Mouse (Mus musculus) neural tube, embryonic 14.5 days (tissue): ENCODE measurements around the gene Pdzd2. TPM values are rescaled to one million over a fixed set of nuclear protein-coding genes. Genes with fewer than 3 reads are reported as not detected.

ENCODE experiments used
- ATAC-seq: fragments of 200-750 bp; cut with Nextera tagmentation; 2 replicates; pipeline ENCODE4 v1.8.0; 2017; ENCODE audit warnings: low read depth, mild to moderate bottlenecking, moderate TSS enrichment, moderate library complexity
- H3K27ac ChIP-seq: fragments of 300-500 bp; sonication (generic); 2 replicates; pipeline ENCODE4 v1.5.1; 2014; ENCODE audit warnings: low read depth, mild to moderate bottlenecking, control low read depth, low read length, moderate library complexity, mixed read lengths
- H3K27me3 ChIP-seq: fragments of 300-500 bp; sonication (generic); 2 replicates; pipeline ENCODE4 v1.6.1; 2014; ENCODE audit warnings: low read length; ENCODE audit not compliant: control insufficient read depth, insufficient read depth
- H3K36me3 ChIP-seq: fragments of 300-500 bp; sonication (generic); 2 replicates; pipeline ENCODE4 v1.6.1; 2014; ENCODE audit warnings: low read length, mixed read lengths; ENCODE audit not compliant: control insufficient read depth, insufficient read depth
- H3K4me1 ChIP-seq: fragments of 300-500 bp; sonication (generic); 2 replicates; pipeline ENCODE4 v1.6.1; 2014; ENCODE audit warnings: low read length; ENCODE audit not compliant: control insufficient read depth, insufficient read depth
- H3K4me2 ChIP-seq: fragments of 300-500 bp; sonication (generic); 2 replicates; pipeline ENCODE4 v1.6.1; 2014; ENCODE audit warnings: mild to moderate bottlenecking, low read depth, low read length, control low read depth
- H3K4me3 ChIP-seq: fragments of 300-500 bp; sonication (generic); 2 replicates; pipeline ENCODE4 v1.5.1; 2014; ENCODE audit warnings: low read depth, low read length, control low read depth, mixed read lengths
- H3K9ac ChIP-seq: fragments of 300-500 bp; sonication (generic); replicated peaks from 2 replicates; pipeline ENCODE4 v1.6.1; 2014; ENCODE audit warnings: low read depth, mild to moderate bottlenecking, control low read depth, low read length, mixed read lengths
- H3K9me3 ChIP-seq: fragments of 300-500 bp; sonication (generic); 2 replicates; pipeline ENCODE4 v1.6.1; 2016; ENCODE audit warnings: low read length; ENCODE audit not compliant: control insufficient read depth
- WGBS: fragments of 180-500 bp; shearing (Covaris S2); extraction: QIAGEN DNeasy Blood & Tissue Kit; methylation state at CpG from one replicate; pipeline ENCODE4 v1.1.7; 2014; 5-methylcytosine and 5-hydroxymethylcytosine counted together
- polyA plus RNA-seq: library from polyadenylated mRNA; unstranded; fragments of >200 nt; fragmentation: Nextera tagmentation; extraction: Ambion mirVana; gene quantifications from 2 replicates; pipeline ENCODE4 v1.2.1, GENCODE M21; 2014

Gene Pdzd2
- polyA plus RNA-seq, 1 experiment from 2014 or later = 16.6 TPM

GRCm38 (mm10) chr15:12362701-12363040, 377.1 kb downstream of the Pdzd2 start:
- 83% methylated on average over 6 of the region's 6 CpGs for WGBS
- no peak for ATAC-seq

DNA sequence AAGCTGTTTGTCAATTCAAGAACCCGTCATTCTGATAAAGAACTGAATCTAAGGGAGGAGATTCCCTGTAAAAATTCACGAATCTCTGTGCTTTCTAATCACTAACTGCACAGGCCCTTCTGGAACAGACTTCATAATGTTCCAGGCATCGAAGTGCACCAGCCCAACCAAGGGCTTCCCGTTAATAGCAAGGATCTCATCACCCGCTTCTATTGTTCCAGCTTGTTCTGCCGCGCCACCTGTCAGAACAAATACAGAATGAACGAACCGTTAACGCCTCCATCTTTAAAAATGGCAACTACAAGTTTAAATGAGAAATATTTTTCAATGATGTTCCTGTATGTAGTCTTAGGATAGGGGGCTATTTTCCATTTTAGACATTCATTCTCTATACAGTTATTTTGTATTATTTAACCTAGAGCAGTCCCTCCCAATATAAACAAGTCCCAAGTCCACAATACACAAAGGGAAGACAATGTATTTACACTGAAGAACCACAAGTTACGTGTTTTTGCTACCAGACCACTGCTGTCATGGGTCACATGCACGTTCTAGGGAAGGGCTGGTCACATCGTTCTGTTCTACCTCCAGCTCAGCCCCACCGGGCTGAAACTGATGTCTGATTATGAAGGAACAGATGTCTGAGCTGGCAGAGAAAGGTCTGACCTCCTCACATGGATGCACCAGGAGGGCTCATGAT, 377.6 kb downstream of the Pdzd2 start:
- Histone ChIP-seq H3K36me3 (no peaks in the 10 kb centered on the region), H3K4me3 (no peak overlapping the region), H3K4me2 (no peak overlapping the region), H3K27me3 (no peaks in the 10 kb centered on the region), H3K4me1 (peaks cover 12% of the 10 kb centered on the region), H3K9me3 (no peaks in the 10 kb centered on the region), H3K9ac (no peak overlapping the region), H3K27ac (no peak overlapping the region)
- WGBS = 90% methylated on average over 14 of the region's 14 CpGs
- ATAC-seq = no peak

More at GRCm38 (mm10) chr15:12362701-12363040, 377.1 kb downstream of the Pdzd2 start:
- no peaks in the 10 kb centered on the region for H3K36me3 ChIP-seq
- peaks cover 15% of the 10 kb centered on the region for H3K4me1 ChIP-seq
- H3K4me2 ChIP-seq = no peak overlapping the region
- no peak overlapping the region for H3K9ac ChIP-seq
- H3K4me3 ChIP-seq = no peak overlapping the region
- no peaks in the 10 kb centered on the region for H3K9me3 ChIP-seq
- no peak overlapping the region for H3K27ac ChIP-seq
- no peaks in the 10 kb centered on the region for H3K27me3 ChIP-seq

DNA sequence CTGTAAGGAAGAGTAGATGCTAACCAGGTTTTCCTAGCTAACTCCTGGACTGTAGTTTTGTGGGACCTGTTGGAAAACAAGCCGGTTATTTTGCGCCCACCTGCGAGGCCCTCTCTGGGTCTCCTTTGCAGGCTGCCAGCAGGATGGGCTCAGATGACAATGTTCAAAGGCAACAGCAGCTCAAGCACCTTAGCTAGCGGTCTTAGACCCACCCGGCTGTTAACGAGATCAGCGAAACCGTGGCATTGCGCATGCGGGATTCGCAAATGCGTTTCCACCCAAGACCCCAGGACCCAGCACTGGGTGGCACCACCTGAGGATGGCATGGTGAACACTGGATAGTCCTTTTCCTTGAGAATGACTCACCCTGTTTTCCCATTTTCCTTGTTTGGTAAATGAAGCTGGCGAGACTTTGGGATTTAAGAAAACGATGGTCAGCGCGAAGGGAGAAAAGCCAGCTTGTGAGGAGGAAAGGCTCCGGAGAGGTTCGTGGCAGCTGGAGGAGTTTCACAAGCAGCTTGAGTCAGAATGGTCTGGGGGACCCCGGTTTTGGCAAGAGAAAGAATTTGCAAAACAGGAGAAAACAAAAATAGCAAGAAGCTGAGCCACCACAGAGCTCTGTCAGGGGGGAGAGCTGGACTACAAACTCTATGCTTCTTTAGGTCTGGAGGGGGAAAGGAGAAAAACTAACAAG, 379.1 kb downstream of the Pdzd2 start:
- Histone ChIP-seq H3K9ac (no peak overlapping the region), H3K4me3 (no peak overlapping the region), H3K27ac (no peak overlapping the region), H3K9me3 (no peaks in the 10 kb centered on the region), H3K4me2 (no peak overlapping the region), H3K36me3 (no peaks in the 10 kb centered on the region), H3K27me3 (no peaks in the 10 kb centered on the region), H3K4me1 (peaks cover 1% of the 10 kb centered on the region)
- ATAC-seq = no peak
- WGBS = 82% methylated on average over 19 of the region's 19 CpGs

- no peak overlapping the region for H3K27ac ChIP-seq
- peak; percentile 25; the same call in 1 of the 2 replicates for ATAC-seq
- no peak overlapping the region for H3K4me2 ChIP-seq
- no peak overlapping the region for H3K4me3 ChIP-seq
- H3K4me1 ChIP-seq = no peaks in the 10 kb centered on the region
- peaks cover 4% of the 10 kb centered on the region; the same call in 1 of the 2 replicates for H3K36me3 ChIP-seq
- no peaks in the 10 kb centered on the region for H3K27me3 ChIP-seq
- H3K9me3 ChIP-seq = no peaks in the 10 kb centered on the region
- H3K9ac ChIP-seq = no peak overlapping the region
- WGBS = 97% methylated on average over 5 of the region's 5 CpGs
Observed at GRCm38 (mm10) chr15:12358384-12358783, 381.3 kb downstream of the Pdzd2 start.

GRCm38 (mm10) chr15:12357459-12357858, 382.3 kb downstream of the Pdzd2 start:
- Histone ChIP-seq H3K27ac (no peak overlapping the region), H3K9ac (no peak overlapping the region), H3K36me3 (peaks cover 13% of the 10 kb centered on the region; the same call in 1 of the 2 replicates), H3K9me3 (no peaks in the 10 kb centered on the region), H3K4me2 (no peak overlapping the region), H3K4me3 (no peak overlapping the region), H3K27me3 (no peaks in the 10 kb centered on the region), H3K4me1 (no peaks in the 10 kb centered on the region)
- ATAC-seq = no peak

- no peaks in the 10 kb centered on the region for H3K9me3 ChIP-seq
- no peaks in the 10 kb centered on the region for H3K4me1 ChIP-seq
- H3K27me3 ChIP-seq = no peaks in the 10 kb centered on the region
- no peak for ATAC-seq
- peaks cover 13% of the 10 kb centered on the region; the same call in 1 of the 2 replicates for H3K36me3 ChIP-seq
- no peak overlapping the region for H3K4me3 ChIP-seq
- H3K9ac ChIP-seq = no peak overlapping the region
- H3K4me2 ChIP-seq = no peak overlapping the region
- H3K27ac ChIP-seq = no peak overlapping the region
- 87% methylated on average over 7 of the region's 7 CpGs for WGBS
Observed at GRCm38 (mm10) chr15:12355907-12356306, 383.8 kb downstream of the Pdzd2 start.

DNA sequence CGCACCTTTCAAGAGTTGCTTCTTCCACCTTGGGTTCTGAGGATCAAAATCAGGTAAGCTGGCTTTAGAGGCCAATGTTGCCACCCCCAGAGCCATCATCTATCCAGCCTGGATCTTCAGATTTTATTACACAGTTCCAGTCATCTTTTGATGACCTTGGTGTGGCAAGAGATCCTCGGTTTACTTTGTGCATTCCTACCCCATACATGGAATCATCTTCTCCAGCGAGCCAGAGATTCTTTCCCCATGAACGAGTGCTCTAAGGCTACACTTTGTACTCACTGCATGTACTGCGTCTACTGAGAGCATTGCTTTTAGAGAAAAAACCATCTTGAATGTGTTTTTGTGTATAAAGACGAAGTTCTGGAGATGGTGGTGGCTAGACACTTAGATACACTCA, 384.5 kb downstream of the Pdzd2 start:
- WGBS = 92% methylated on average over 6 of the region's 6 CpGs
- Histone ChIP-seq H3K36me3 (peaks cover 13% of the 10 kb centered on the region; the same call in 1 of the 2 replicates), H3K27ac (no peak overlapping the region), H3K27me3 (no peaks in the 10 kb centered on the region), H3K4me1 (no peaks in the 10 kb centered on the region), H3K4me2 (no peak overlapping the region), H3K4me3 (no peak overlapping the region), H3K9me3 (no peaks in the 10 kb centered on the region), H3K9ac (no peak overlapping the region)
- ATAC-seq = no peak

DNA sequence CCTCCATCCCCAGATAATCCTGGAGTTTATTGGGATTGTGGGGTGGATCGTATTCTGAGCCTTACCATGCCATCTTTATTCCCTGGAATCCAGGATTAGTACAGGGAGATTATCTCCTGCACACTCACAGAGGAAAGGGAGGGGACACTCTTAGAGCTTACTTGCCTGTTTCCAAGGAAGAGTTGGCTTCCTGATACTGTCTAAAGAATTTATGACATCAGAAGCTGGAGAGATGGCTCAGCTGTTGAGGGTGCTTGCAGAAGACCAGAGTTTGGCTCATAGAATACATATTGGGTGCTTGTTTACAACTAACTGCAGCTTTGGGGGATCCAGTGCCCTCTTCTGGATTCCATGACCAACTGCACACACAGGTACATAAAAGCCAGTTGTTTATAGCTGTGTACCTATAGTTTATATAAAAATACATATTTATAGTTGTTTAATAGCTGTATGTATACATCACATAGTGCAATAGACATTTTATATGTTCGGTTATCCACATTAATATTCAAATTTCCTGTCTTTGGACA, 385.4 kb downstream of the Pdzd2 start:
- 95% methylated on average over 2 of the region's 2 CpGs for WGBS
- Histone ChIP-seq H3K27me3 (no peaks in the 10 kb centered on the region), H3K9ac (no peak overlapping the region), H3K4me3 (no peak overlapping the region), H3K27ac (no peak overlapping the region), H3K4me1 (no peaks in the 10 kb centered on the region), H3K9me3 (no peaks in the 10 kb centered on the region), H3K4me2 (no peak overlapping the region), H3K36me3 (peaks cover 15% of the 10 kb centered on the region; the same call in 1 of the 2 replicates)
- ATAC-seq = no peak

DNA sequence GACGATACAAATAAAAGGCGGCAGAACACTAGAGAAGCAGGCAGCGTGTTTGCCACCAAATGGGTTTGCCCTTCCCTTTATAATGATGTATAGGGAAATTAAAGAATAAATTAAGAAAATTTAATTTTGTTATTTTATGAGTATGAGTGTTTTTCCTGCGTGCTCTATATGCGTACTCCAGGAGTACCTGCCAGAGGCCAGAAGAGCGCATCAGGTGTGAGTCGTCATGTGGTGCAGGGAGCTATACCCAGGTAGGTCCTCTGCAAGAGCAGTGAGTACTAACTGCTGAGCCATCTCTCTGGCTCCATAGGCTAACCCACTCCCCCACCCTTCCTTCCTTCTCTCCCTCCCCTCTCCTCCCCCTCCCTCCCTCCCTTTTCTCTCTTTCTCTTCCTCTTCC, 388.3 kb downstream of the Pdzd2 start:
- H3K9ac ChIP-seq = no peak overlapping the region
- H3K36me3 ChIP-seq = peaks cover 16% of the 10 kb centered on the region; the same call in 1 of the 2 replicates
- no peak overlapping the region for H3K4me2 ChIP-seq
- no peaks in the 10 kb centered on the region for H3K4me1 ChIP-seq
- H3K4me3 ChIP-seq = no peak overlapping the region
- no peak overlapping the region for H3K27ac ChIP-seq
- ATAC-seq = 0 out of 2 replicates have a peak, but pooled peaks have one; percentile 60
- WGBS = 94% methylated on average over 7 of the region's 7 CpGs
- no peaks in the 10 kb centered on the region for H3K27me3 ChIP-seq
- no peaks in the 10 kb centered on the region for H3K9me3 ChIP-seq
